Mouse (Mus musculus): ENCODE measurements around the gene Mgea5.

Mgea5 gene

DNA sequence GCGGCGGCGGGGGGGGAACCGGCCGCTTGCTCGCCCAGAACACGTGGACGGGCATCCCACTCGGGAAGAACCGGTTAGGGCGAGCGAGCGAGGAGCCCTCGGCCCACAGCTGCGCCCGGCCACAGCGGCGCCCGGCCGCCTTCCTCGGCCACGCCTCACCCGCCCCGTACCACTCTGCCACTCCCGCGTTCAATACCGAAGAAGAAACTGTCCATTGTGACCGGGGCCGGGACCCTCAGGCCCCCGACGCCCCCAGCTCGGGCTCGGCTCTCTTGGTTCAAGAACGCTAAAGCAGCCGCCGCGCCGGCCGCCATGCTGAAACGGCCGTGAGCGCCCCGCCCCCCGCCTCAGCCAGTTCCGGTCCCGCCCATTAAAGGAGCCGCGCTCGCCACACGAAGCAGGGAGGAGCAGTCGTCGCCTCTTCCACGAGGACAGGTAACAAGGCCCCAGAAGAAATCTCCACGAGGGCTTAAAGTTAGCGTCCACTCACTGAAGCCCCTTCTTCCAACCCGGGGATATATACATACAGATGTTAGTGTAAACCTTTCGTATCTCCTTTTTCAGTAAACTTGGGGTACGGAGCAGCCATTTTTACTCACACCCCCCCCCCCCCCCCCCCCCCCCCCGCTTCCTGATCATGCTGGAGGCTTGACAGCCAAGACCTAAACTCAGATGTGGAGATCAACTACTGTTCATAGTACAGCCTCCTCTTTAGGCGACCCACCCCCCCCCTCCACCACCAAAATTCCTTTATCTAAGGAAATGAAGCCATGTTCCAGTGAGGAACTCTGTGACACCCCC, 34.2 kb downstream of the Mgea5 start, which contains the start of gene Npm3:
Gene Npm3 (minus strand): TSS at position 349 of the 801 bp plus-strand sequence.
- DNase-seq (ENCODE audit: extremely low read depth, insufficient read length, low spot score), result peak; percentile 82

DNA sequence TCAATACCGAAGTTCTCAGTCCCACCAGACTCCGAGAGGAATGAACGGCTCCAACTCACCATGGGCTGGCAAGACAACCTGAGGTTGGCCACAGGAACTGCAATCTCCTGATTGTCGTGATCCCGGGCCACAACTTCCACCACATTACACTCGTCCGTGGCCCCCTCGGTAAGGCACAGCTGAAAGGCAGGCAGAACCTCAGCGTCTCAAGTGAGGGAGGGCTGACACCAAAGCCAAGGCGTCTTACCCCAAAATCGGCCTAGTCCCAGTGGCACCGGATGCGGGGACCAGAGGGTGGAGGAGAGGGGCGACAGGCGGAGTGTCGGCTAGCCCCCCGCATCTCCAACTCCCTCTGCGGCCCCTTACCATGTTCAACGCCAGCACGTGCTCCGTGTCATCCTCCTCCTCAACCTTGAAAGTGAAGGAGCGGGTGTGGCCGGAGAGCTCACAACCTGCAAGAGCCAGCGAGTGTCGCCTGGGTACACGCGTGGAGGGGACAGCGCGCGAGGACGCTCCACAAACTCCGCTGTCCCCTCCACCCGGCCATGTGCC, 34.9 kb downstream of the Mgea5 start:
- DNase-seq (ENCODE audit: extremely low read depth, insufficient read length, low spot score), result peak; percentile 67

DNA sequence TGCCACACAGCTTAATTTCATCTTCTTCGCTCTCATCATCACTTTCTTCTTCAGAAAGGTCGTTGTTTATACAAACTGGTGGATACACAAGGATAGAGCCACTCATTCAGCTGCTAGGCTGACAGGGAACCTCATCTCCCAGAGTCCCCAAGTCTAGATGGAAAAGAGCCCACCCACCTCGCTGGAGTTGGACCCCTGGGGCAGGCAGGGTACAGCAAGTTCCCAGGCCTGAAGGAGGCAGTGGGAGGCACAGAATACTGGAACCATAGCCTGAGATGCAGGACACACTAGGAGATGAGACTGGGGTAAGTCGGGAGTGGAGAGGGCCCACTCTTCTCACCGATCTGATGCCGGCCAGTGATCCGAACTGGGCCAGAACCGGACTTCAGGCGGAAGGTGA, 35.4 kb downstream of the Mgea5 start:
- DNase-seq (ENCODE audit: extremely low read depth, insufficient read length, low spot score), result peak; percentile 42

DNA sequence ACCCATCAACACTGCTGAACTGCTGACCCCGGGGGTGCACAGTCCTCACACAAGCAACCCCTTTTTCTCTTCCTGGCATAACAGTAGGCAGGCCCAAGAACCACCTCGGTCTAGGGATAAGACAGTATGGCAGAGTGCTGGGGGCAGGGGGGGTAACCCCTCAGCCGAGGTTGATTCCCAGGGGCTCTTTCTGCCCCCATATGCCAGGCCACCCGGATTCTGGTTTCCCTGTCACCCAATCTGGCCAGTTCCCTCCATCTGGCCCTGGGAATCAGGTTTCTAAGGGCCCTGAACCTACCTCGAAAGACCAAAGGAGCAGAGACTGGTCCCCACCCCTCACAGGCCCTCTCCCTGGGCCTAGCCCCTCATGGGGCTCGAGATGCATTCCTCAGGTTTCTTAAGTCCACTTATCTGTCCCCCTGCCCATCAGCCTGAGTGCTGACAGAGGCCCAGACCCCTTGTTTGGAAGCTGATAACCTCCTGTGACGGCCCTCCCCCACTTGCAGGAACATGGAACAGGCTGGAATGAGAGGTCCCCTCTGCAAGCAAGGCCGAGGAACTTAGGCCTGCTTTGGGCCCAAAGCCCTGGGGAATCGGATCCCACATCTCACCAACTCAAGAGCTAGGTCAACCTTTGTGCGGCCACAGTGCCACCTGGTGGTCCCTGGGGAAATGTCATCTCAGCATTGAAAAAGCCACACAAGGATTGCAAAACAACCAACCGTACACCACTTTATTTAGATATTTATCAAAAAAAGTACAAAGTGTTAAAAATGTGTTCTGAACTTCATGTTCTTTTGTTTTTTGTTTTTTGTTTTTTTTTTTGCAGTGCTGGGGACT, 36.4 kb downstream of the Mgea5 start:
- peak; percentile 76 for DNase-seq (ENCODE audit: extremely low read depth, insufficient read length, low spot score)

DNA sequence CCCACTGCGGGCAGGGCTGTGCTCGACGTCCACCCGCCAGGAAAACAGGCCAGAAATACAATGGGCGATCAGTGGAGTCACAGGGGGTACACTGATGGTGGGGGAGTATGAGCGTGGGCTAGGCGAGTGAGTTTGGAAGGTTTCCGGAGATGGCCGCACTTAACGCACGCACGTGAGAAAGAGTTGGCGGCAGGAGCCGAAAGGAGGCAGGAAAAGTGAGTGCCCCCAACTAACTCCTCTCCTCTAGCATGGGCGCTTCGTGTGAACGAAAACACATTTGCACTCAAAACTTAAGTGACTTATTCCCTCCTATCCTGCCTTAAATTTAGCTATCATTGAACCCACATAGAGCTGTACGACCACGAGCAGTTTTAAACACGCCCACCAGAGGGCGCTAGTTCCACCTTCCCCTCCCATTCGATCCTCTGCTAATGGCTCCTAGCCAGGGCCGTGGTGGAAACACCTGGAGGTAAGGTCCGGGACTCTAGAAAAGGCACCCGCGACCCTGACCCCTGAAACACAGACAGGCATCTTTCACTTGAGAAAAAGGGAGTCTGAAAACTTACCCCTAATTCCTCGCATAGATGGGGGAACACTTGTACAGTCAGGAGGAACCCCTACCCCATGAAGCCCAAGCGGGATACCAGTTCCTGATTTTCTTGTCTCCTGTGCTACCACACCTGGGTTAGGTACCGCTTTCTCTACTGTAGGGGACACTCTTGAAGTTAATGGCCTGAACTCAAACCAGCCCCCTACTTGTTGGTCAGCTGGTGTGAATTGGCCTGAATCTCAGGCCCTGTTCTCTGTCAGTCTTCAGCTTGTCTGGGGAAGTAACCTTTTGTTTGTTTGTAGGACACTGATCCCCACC, 37.2 kb downstream of the Mgea5 start:
- no peak for DNase-seq (ENCODE audit: extremely low read depth, insufficient read length, low spot score)

DNA sequence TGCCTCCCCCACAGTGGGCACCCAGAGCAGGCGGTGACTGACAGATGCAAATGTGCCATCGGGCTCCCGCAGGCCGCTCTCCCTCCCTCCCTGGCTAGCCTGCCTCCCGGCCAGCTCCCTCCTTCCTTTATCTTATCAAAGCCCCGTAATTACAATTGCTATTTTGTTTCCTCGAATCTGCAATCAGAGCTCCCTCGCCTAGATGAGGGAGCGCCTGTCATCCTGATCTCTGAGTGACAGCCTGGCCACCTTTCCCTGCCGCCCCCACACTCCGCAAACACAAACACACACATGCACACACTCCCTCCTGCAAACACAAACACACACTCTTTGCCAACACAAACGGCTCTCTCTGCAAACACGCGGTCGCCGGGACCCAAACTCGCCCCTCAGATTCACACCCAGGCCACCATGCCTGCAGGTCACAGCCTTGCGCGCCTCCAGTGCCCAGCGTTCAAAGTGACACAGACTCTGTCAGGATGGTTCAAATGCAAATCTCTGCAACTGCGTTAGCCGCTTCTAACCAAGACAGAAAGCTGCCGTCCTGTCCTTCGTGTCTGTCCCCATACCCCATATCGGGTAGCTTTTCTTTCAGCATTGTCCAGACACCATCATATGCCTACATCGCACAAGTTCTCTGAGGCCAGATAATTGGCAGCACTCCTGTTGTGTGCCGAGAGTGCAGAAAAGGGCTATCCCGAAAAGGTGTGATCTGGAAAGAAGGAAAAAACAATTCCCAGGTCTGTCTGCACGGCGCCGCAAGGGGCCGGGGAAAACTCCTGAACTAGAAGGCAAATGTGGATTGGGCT, 38.1 kb downstream of the Mgea5 start:
- no peak for DNase-seq (ENCODE audit: extremely low read depth, insufficient read length, low spot score)

DNA sequence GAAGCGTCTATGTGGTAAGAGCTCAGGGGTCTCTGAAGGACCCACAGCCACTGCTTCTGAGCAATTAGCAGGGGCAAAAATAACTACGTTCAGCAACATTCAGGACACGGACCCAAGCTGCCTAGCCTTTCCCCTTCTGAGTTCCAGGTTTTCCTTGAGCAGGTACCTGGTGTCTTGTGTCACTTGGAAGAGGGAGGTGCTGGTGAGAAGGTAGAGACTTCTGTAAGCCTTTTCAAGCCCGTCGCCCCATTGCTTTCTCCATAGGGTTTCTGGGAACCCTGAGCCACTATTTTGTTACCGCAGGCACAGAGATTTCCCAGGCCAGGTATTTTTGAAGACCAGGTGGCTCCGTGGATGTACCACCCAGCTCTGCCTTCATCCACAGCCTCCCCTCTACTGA, 40.0 kb downstream of the Mgea5 start:
- DNase-seq (ENCODE audit: extremely low read depth, insufficient read length, low spot score), result no peak

DNA sequence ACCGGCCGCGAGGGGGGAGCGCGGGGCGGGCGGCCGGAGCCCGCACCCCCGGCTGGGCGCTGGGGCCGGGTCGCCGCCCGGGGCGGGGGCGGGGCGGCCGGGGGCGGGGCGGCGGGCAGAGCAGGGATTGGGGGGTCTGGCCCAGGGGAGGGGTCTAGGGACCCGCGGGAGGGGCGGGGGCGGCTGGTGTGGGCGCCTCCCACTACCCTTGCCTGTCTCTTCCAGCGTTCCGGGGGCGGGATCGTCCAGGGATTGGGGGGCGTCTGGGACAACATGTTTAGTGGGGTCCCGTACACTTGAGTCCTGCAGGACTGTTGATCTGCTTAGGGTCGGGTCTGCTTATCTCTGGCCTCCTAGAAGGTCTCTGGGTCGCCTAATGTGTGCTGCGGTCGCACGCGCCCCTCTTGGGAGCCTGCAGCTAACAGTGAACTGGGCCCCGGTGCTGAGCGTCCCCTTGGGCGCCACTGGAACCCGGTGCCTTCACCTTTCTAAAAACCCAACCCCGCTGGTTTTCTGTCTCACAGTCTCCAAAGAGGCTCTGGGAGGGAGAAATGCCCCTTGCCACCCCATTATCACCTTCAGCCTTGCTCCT, 40.6 kb downstream of the Mgea5 start:
- no peak for DNase-seq (ENCODE audit: extremely low read depth, insufficient read length, low spot score)

DNA sequence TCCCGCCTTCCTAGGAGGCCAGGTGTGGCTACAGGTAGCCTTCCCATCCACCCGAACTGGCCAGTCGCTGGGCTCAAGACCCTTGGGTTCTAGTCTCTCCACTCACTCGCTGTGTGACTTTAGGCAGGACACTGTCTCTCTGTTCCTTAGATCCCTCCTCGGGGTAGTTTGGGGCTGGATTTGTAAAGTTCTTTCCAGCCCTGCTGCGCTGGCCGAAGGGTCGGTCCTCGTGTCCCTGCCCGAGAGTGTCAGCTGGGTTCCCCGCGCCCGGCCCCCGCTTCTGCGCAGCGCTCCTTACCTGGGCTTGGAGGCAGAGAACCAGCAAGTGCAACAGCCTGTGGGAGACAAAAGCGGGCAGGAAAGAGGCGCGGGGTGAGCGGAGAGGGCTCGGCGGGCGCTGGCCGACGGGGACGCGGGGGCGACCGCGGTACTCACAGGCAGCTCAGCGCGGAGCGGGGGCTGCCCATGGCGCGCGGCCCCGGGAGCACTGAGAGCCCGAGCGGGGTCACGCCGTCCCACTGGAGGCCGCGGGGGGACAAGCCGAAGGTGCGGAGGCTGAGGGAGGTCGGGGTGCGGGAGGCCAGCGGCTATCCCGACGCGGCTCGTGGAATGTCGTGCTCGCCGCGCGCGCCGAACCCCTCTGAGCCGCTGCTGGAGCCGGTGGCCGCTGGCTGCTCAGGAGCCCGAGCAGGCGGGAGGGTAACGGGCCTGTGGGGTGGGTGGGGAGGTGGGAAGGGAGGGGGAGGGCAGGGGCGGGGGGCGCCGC, 41.2 kb downstream of the Mgea5 start, which contains the start of gene Fgf8:
Gene Fgf8 (minus strand): TSS at position 698 of the 766 bp plus-strand sequence.
- no peak for DNase-seq (ENCODE audit: extremely low read depth, insufficient read length, low spot score)

DNA sequence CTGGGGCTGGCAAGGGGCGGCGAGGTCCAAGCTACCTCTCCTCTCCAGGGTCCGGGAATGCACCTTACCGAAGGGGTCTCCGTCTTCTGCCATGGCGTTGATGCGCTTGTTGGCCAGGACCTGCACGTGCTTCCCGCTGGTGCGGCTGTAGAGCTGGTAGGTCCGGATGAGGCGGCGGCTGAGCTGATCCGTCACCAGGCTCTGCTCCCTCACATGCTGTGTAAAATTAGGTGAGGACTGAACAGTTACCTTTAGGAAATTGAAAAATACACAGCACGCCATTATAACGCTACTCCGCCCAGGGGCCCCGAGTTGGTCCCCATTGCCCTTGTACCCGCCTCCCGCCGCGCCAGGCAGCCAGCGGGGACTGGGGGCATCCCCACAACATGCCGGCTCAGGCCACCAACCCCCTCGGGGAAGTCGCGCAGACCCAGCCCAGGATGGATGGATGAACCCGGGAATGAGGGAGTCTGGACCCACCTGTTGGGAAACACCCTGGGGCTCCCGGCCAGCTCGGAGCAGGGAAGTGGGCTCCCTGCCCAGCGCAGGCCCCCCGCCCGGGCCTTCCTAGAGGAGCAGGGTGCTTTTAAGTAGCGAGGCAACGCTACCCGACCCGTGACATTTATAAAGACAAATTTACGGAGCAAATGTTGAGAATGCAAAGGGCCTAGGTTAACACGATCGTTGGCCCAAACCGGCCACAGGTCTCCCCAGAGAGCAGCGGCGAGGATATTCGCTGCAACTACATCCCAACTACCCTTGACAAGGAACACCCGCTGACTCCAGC, 42.0 kb downstream of the Mgea5 start:
- no peak for DNase-seq (ENCODE audit: extremely low read depth, insufficient read length, low spot score)

DNA sequence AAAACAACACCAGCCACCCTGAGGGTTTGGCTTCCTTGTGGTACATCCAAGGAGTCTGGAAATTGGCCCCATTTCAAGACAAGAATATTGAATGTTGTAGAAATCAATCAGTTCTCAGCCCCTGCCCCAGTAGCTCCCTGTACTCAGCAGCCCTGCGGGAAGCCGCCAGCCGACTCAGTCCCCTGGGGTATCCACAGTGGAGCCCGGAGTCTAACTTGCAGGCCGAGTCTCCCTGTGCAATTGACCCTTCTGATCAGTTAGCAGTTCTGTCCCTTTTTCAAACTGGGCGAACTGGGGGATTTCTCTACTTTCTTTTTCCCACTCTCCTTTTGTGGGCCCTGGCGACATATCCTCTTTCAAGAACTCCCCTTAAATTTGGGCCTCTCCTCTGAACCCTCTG, 42.8 kb downstream of the Mgea5 start:
- DNase-seq (ENCODE audit: extremely low read depth, insufficient read length, low spot score), result no peak

DNA sequence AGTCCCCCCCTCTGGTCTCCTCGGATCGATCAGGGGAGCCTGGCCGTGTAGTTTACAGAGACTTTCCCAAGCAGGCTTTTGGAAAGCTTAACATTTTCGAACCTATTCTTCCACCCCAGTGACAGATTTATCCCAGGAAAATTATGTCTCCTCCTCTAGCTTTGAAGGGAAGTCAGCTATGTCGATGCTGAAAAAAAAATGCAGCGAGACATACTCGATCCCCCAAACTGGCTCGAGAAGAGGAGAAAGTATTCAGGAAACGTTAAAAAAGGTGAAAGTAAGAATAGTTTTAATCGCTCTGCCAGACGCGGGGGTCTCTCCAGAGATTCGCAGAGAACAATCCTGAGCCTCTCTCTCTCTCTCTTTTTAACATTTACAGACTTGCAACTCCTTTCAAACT, 43.4 kb downstream of the Mgea5 start:
- DNase-seq (ENCODE audit: extremely low read depth, insufficient read length, low spot score), result no peak

DNA sequence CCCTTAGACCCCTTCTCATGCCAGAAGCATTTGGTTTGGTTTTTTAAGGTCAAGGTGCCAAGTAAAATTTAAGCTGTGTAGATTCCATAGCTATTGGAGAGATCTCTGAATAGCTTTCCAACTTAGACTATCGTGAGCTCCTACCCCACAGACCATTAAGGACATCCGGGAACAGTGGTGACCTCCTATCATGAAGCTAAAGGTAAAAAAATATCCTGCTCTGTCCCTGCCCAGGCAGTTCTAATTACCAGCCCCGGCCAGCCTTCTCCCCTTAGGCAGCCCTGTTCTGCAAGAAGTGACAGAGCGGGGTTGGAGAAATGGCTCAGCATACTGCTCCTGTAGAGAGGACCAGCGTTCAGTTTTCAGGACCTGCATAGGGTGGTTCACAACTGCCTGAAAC, 45.1 kb downstream of the Mgea5 start:
- no peak for DNase-seq (ENCODE audit: extremely low read depth, insufficient read length, low spot score)

DNA sequence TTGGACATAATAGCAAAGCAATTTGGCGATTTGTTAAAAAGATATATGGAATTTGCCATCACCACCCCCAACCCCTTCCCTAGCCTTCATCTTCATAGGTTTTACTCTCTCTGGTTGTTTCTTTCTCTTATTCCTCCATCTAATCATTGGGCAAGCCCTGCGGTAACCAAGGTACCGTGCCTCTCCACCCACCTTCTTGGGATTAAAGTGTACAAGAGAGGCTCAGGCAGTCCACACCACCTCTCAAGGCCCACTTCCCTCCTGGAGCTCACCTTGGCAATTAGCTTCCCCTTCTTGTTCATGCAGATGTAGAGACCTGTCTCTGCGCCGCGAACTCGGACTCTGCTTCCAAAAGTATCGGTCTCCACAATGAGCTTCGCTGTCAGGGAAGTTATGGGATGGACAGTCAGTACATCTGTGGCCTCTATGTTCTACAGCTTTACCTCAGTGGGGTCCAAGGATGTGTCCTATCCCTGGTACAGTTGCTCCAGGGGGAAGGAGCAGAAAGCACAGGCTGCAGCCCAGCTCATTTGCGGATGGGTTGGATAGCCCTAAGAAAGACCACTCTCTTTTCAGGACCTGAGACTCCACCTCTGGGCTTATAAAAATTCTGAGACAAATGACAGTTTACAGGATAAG, 45.7 kb downstream of the Mgea5 start:
- DNase-seq (ENCODE audit: extremely low read depth, insufficient read length, low spot score), result no peak

DNA sequence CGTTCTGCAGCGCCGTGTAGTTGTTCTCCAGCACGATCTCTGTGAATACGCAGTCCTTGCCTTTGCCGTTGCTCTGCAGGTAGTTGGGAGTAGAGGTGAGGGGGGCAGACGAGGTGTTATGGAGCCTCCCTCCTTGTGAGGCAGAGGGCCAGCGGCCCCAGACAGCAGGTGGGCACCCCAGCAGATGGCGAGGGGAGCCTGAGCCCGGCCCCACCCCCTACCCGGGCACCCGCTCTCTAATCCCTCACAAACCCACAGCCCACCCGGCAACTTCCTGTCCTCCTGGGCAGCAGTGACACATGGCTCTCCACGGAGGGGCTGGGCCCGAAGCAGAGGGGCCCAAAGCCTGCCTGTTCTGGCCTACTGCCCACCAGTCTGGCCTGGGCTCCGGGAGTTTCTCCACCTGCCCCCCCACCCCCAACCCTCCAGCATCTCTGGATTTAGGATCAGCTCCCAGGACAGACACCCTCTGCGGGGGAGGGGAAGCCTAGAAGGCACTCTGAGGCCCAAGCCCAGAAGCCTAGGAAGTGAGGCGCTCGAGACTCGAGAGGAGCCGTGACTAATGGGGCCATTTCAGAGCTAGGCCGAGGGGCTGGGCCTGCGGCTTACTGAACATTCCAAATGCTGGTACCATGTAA, 46.3 kb downstream of the Mgea5 start:
- no peak for DNase-seq (ENCODE audit: extremely low read depth, insufficient read length, low spot score)

DNA sequence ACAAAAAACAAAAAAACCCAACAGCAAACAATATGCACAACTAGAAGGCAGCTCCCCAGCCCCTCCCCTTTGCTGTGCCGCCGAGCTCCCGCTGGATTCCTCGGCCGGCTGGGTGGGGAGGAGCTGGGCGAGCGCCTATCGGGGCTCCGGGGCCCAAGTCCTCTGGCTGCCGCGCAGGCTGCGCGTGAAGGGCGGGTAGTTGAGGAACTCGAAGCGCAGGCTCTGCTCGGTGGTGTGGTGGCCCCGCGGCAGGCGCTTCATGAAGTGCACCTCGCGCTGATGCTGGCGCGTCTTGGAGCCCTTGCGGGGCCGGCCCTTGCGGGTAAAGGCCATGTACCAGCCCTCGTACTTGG, 46.8 kb downstream of the Mgea5 start:
- DNase-seq (ENCODE audit: extremely low read depth, insufficient read length, low spot score), result no peak

DNA sequence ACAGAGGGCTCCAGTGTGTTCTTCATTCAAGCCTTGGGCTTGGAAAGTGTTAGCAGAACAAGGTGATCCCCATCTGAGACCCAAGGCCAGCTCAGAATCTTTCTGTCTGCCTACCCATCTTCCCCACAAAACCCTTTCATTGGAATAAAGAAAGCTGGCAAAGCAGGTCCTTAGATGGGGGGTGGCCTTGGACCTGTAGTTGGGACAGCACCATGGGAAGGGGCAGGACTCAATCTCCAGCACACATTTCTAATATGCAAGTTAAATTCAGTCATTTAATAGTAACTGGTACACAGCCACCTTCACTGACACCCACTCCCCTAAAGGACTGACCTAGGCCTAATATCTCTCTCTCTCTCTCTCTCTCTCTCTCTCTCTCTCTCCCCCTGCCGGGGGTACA, 47.4 kb downstream of the Mgea5 start:
- DNase-seq (ENCODE audit: extremely low read depth, insufficient read length, low spot score), result no peak
